In genomic region chr7:142549941-142550763, GRCm38 (mm10) we compare ENCODE assay signal across 10 mouse cellular contexts. TPM values are rescaled to one million over a fixed set of nuclear protein-coding genes. Genes with fewer than 3 reads are reported as not detected.
A peak's percentile ranks its signal among the peaks of the same experiment; 100 is the strongest.
DNase-seq lines count a peak whose midpoint lies in the region; ATAC-seq and TF ChIP-seq lines count a peak whose summit lies in the region.
"Had no signal": no experiment of that assay in that cellular context is flagged by ENCODE, and none has a peak within 500 bp of the region (broad histone marks: within the 10 kb centered on the region; RNA-seq: fewer than 3 reads in every experiment).

No protein-coding gene starts in this region.

- H3K4me2 ChIP-seq in lung, postnatal 0 days (replicated peaks; ENCODE audit: low read depth, low read length), result no peak overlapping the region
- H3K4me2 ChIP-seq in midbrain, embryonic 13.5 days (replicated peaks), result no peak overlapping the region
- no peak overlapping the region for H3K4me2 ChIP-seq in hindbrain, embryonic 14.5 days (replicated peaks)
- H3K4me2 ChIP-seq: neural tube, embryonic 12.5 days had no signal

- no peak overlapping the region for H3K9ac ChIP-seq in lung, postnatal 0 days (replicated peaks; ENCODE audit: low read depth)
- no peak overlapping the region for H3K9ac ChIP-seq in midbrain, embryonic 13.5 days (replicated peaks)
- H3K9ac ChIP-seq in hindbrain, embryonic 14.5 days, result no peak overlapping the region
- H3K9ac ChIP-seq: neural tube, embryonic 12.5 days had no signal

- no peak overlapping the region for H3K27ac ChIP-seq in lung, postnatal 0 days (ENCODE audit: low read length)
- no peak overlapping the region for H3K27ac ChIP-seq in midbrain, embryonic 13.5 days
- no peak overlapping the region for H3K27ac ChIP-seq in hindbrain, embryonic 14.5 days
- H3K27ac ChIP-seq: neural tube, embryonic 12.5 days had no signal

- peaks cover 9% of the 10 kb centered on the region; the same call in 1 of the 2 replicates for H3K4me1 ChIP-seq in lung, postnatal 0 days (ENCODE audit: insufficient read depth, low read depth, low read length)
- H3K4me1 ChIP-seq in midbrain, embryonic 13.5 days (replicated peaks), result peaks cover 22% of the 10 kb centered on the region
- peaks cover 6% of the 10 kb centered on the region for H3K4me1 ChIP-seq in hindbrain, embryonic 14.5 days (replicated peaks; ENCODE audit: control insufficient read depth, insufficient read depth, low read length)

- no peak for DNase-seq in lung, postnatal 0 days (ENCODE audit: low spot score)
- no peak for DNase-seq in lung, postnatal 25 days (ENCODE audit: low spot score)
- DNase-seq in cerebellum, adult 18-20 months, result peak; percentile 84 to 86
- DNase-seq in heart, adult 18-20 months, result peak; percentile 58 to 71
- DNase-seq in ovary, postnatal 14 days (ENCODE audit: low spot score), result peak; percentile 43
- no peak for DNase-seq in hindbrain, embryonic 14.5 days (ENCODE audit: low spot score)

- WGBS in lung, postnatal 0 days, result 73% methylated on average over 10 of the region's 10 CpGs
- 86% methylated on average over 10 of the region's 10 CpGs for WGBS in midbrain, embryonic 13.5 days
- 85% methylated on average over 10 of the region's 10 CpGs for WGBS in hindbrain, embryonic 14.5 days

- H3K9me3 ChIP-seq in lung, postnatal 0 days (ENCODE audit: low read length), result no peaks in the 10 kb centered on the region
- H3K9me3 ChIP-seq in midbrain, embryonic 13.5 days, result no peaks in the 10 kb centered on the region
- H3K9me3 ChIP-seq in hindbrain, embryonic 14.5 days (ENCODE audit: control insufficient read depth, low read length), result no peaks in the 10 kb centered on the region
- H3K9me3 ChIP-seq: neural tube, embryonic 12.5 days had no signal

- no peaks in the 10 kb centered on the region for H3K27me3 ChIP-seq in lung, postnatal 0 days (replicated peaks; ENCODE audit: insufficient read depth, low read length)
- no peaks in the 10 kb centered on the region for H3K27me3 ChIP-seq in midbrain, embryonic 13.5 days
- H3K27me3 ChIP-seq in hindbrain, embryonic 14.5 days (ENCODE audit: control insufficient read depth, insufficient read depth, low read length), result no peaks in the 10 kb centered on the region
- H3K27me3 ChIP-seq: neural tube, embryonic 12.5 days; Patski had no signal

- H3K4me3 ChIP-seq in lung, postnatal 0 days (ENCODE audit: low read depth, low read length), result no peak overlapping the region
- no peak overlapping the region for H3K4me3 ChIP-seq in midbrain, embryonic 13.5 days (replicated peaks)
- H3K4me3 ChIP-seq in hindbrain, embryonic 14.5 days (replicated peaks; ENCODE audit: low read length), result no peak overlapping the region
- H3K4me3 ChIP-seq: neural tube, embryonic 12.5 days had no signal

- no peak for TF ChIP-seq EP300 in lung, postnatal 0 days (IDR thresholded peaks at IDR 0.05)

- ATAC-seq in lung, postnatal 0 days, result peak; percentile 40; the same call in 1 of the 2 replicates
- no peak for ATAC-seq in midbrain, embryonic 13.5 days
- ATAC-seq in hindbrain, embryonic 14.5 days (ENCODE audit: low FRiP score), result no peak
- ATAC-seq: Patski had no signal

- peak; percentile 68 for TF ChIP-seq CTCF in lung, postnatal 0 days (IDR thresholded peaks at IDR 0.05)

- H3K36me3 ChIP-seq in lung, postnatal 0 days (ENCODE audit: insufficient read depth, low read length), result no peaks in the 10 kb centered on the region
- peaks cover 4% of the 10 kb centered on the region; the same call in 1 of the 2 replicates for H3K36me3 ChIP-seq in midbrain, embryonic 13.5 days
- H3K36me3 ChIP-seq in hindbrain, embryonic 14.5 days (replicated peaks; ENCODE audit: control insufficient read depth, insufficient read depth), result peaks cover 9% of the 10 kb centered on the region
- H3K36me3 ChIP-seq: neural tube, embryonic 12.5 days had no signal

RNA-seq across cellular contexts. Expression of gene Mrpl23, which starts 17.7 kb away (rescaled TPM):
- 15.2 and 15.7 TPM in 2 replicates for polyA plus RNA-seq in lung, postnatal 0 days (2015; fragmentation: Nextera tagmentation; extraction: Ambion mirVana)
- 10 to 100 TPM; 12.2 to 29.0 TPM for total RNA-seq in heart, adult 18-20 months (2021)
- polyA plus RNA-seq in midbrain, embryonic 13.5 days (2015; fragmentation: Nextera tagmentation; extraction: Ambion mirVana), result 12.8 and 13.7 TPM in 2 replicates
- 21.6 and 22.9 TPM in 2 replicates for polyA plus RNA-seq in hindbrain, embryonic 14.5 days (2014; fragmentation: Nextera tagmentation; extraction: Ambion mirVana)

RNA-seq across cellular contexts. Expression of gene Tnnt3, which starts 51.5 kb away (rescaled TPM):
- polyA plus RNA-seq in lung, postnatal 0 days (2015; fragmentation: Nextera tagmentation; extraction: Ambion mirVana), result 1.5 and 2.2 TPM in 2 replicates
- under 1 TPM in 1 of 2 experiments, not detected in 1; 0.67 TPM for total RNA-seq in heart, adult 18-20 months (2021)
- polyA plus RNA-seq in midbrain, embryonic 13.5 days (2015; fragmentation: Nextera tagmentation; extraction: Ambion mirVana), result 0.68 and 1.0 TPM in 2 replicates
- 1.2 and 1.6 TPM in 2 replicates for polyA plus RNA-seq in hindbrain, embryonic 14.5 days (2014; fragmentation: Nextera tagmentation; extraction: Ambion mirVana)
- total RNA-seq: layer of hippocampus, postnatal 25 days had no signal

Comparison
In these comparisons a context has a peak if more than half of its experiments do, and no peak if none do; other contexts are left out.
1. DNase-seq: peak in cerebellum, adult 18-20 months (2 of 2), heart, adult 18-20 months (2 of 2) and ovary, postnatal 14 days (single experiment); none in lung, postnatal 0 days (single experiment), lung, postnatal 25 days (single experiment) and hindbrain, embryonic 14.5 days (single experiment).